Mouse (Mus musculus) limb, embryonic 11.5 days (tissue): Measurements from ENCODE around the gene Zfp316. TPM values are rescaled to one million over a fixed set of nuclear protein-coding genes. Genes with fewer than 3 reads are reported as not detected.

Experiments
- ATAC-seq: fragments of 200-750 bp; cut with Nextera tagmentation; 2 replicates; pipeline ENCODE4 v1.8.0; 2017; ENCODE audit warnings: low read depth; ENCODE audit not compliant: insufficient number of reproducible peaks, low FRiP score, low TSS enrichment
- DNase-seq: peaks from one replicate; pipeline ENCODE4 v3.0.0-alpha.2; 2015; ENCODE audit warnings: low spot score
- H3K27ac ChIP-seq: fragments of 300-500 bp; sonication (generic); replicated peaks from 2 replicates; pipeline ENCODE4 v1.5.1; 2014; ENCODE audit warnings: low read depth, mild to moderate bottlenecking, low read length
- H3K27me3 ChIP-seq: fragments of 300-500 bp; sonication (generic); 2 replicates; pipeline ENCODE4 v1.6.1; 2014; ENCODE audit warnings: mild to moderate bottlenecking, low read length, mixed read lengths; ENCODE audit not compliant: control insufficient read depth, insufficient read depth
- H3K36me3 ChIP-seq: fragments of 300-500 bp; sonication (generic); 2 replicates; pipeline ENCODE4 v1.6.1; 2014; ENCODE audit warnings: mild to moderate bottlenecking, low read length, moderate library complexity, mixed read lengths; ENCODE audit not compliant: control insufficient read depth, insufficient read depth
- H3K4me1 ChIP-seq: fragments of 300-500 bp; sonication (generic); 2 replicates; pipeline ENCODE4 v1.6.1; 2014; ENCODE audit warnings: low read length, mixed read lengths; ENCODE audit not compliant: control insufficient read depth, insufficient read depth
- H3K4me2 ChIP-seq: fragments of 300-500 bp; sonication (generic); 2 replicates; pipeline ENCODE4 v1.6.1; 2014; ENCODE audit warnings: low read depth, mild to moderate bottlenecking, moderate library complexity; ENCODE audit not compliant: severe bottlenecking
- H3K4me3 ChIP-seq: fragments of 300-500 bp; sonication (generic); 2 replicates; pipeline ENCODE4 v1.5.1; 2014; ENCODE audit warnings: low read depth, low read length
- H3K9ac ChIP-seq: fragments of 300-500 bp; sonication (generic); 2 replicates; pipeline ENCODE4 v1.6.1; 2014; ENCODE audit warnings: mild to moderate bottlenecking, low read length
- H3K9me3 ChIP-seq: fragments of 300-500 bp; sonication (generic); 2 replicates; pipeline ENCODE4 v1.6.1; 2016; ENCODE audit warnings: low read length; ENCODE audit not compliant: control insufficient read depth
- WGBS: fragments of 180-500 bp; shearing (Covaris S2); extraction: QIAGEN DNeasy Blood & Tissue Kit; methylation state at CpG from one replicate; pipeline ENCODE4 v1.1.7; 2014; 5-methylcytosine and 5-hydroxymethylcytosine counted together
- polyA plus RNA-seq: library from polyadenylated mRNA; unstranded; fragments of >200 nt; fragmentation: Nextera tagmentation; extraction: Ambion mirVana; gene quantifications from 2 replicates; pipeline ENCODE4 v1.2.1, GENCODE M21; 2014

Zfp316 gene
- polyA plus RNA-seq, 1 experiment from 2014 or later: 2.0 TPM

- no peak overlapping the region for H3K27ac ChIP-seq
- H3K9ac ChIP-seq: no peak overlapping the region
- no peaks in the 10 kb centered on the region for H3K4me1 ChIP-seq
- peaks cover 37% of the 10 kb centered on the region for H3K36me3 ChIP-seq
- no peak overlapping the region for H3K4me3 ChIP-seq
- no peaks in the 10 kb centered on the region for H3K27me3 ChIP-seq
- H3K4me2 ChIP-seq: no peak overlapping the region
- DNase-seq: no peak
- 97% methylated on average over 26 of the region's 26 CpGs for WGBS
- ATAC-seq: no peak
- no peaks in the 10 kb centered on the region for H3K9me3 ChIP-seq
Observed at GRCm38 (mm10) chr5:143244926-143245325, 24.9 kb downstream of the Zfp316 start.

- no peak for DNase-seq
Observed at GRCm38 (mm10) chr5:143236036-143236435, 33.8 kb downstream of the Zfp316 start.

GRCm38 (mm10) chr5:143235028-143235693 is 34.7 kb downstream of the Zfp316 start, which contains the start of gene Zfp12:
Zfp12 (plus strand) TSS chr5:143235163.
- H3K4me1 ChIP-seq: 0 out of 2 replicates have a peak, but pooled peaks cover 9% of the 10 kb centered on the region
- DNase-seq (peak; percentile 93), ATAC-seq (peak; percentile 92)

More at GRCm38 (mm10) chr5:143236036-143236435, 33.8 kb downstream of the Zfp316 start:
- Histone ChIP-seq H3K27me3 (no peaks in the 10 kb centered on the region), H3K9me3 (no peaks in the 10 kb centered on the region), H3K4me1 (0 out of 2 replicates have a peak, but pooled peaks cover 9% of the 10 kb centered on the region), H3K36me3 (peaks cover 8% of the 10 kb centered on the region; the same call in 1 of the 2 replicates), H3K9ac (peak overlapping the region; percentile 93), H3K4me3 (peak overlapping the region; percentile 90), H3K4me2 (peak overlapping the region; percentile 86), H3K27ac (no peak overlapping the region)
- 58% methylated on average over 9 of the region's 9 CpGs for WGBS
- ATAC-seq: no peak

GRCm38 (mm10) chr5:143226790-143227189 is 43.0 kb downstream of the Zfp316 start, which contains the start of gene Spdye4a:
Spdye4a (minus strand) TSS chr5:143226890.
- no peaks in the 10 kb centered on the region for H3K4me1 ChIP-seq
- H3K4me2 ChIP-seq: no peak within 1 kb of the TSS
- no peak for ATAC-seq
- no peaks in the 10 kb centered on the region for H3K36me3 ChIP-seq
- 88% methylated on average over 3 of the region's 3 CpGs for WGBS
- no peaks in the 10 kb centered on the region for H3K27me3 ChIP-seq
- no peak for DNase-seq
- no peak within 1 kb of the TSS for H3K27ac ChIP-seq
- H3K4me3 ChIP-seq: no peak within 1 kb of the TSS
- no peaks in the 10 kb centered on the region for H3K9me3 ChIP-seq
- H3K9ac ChIP-seq: no peak within 1 kb of the TSS

More at GRCm38 (mm10) chr5:143235028-143235693, 34.7 kb downstream of the Zfp316 start, which contains the start of gene Zfp12:
- peak within 1 kb of the TSS; percentile 90 for H3K4me3 ChIP-seq
- H3K27ac ChIP-seq: peak within 1 kb of the TSS; percentile 96
- H3K36me3 ChIP-seq: peaks cover 6% of the 10 kb centered on the region; the same call in 1 of the 2 replicates
- H3K27me3 ChIP-seq: no peaks in the 10 kb centered on the region
- under 1% methylated on average over 58 of the region's 58 CpGs for WGBS
- H3K4me2 ChIP-seq: peak within 1 kb of the TSS; percentile 86
- H3K9me3 ChIP-seq: no peaks in the 10 kb centered on the region
- H3K9ac ChIP-seq: peak within 1 kb of the TSS; percentile 93

GRCm38 (mm10) chr5:143222287-143222686 is 47.5 kb downstream of the Zfp316 start:
- Histone ChIP-seq H3K4me3 (no peak overlapping the region), H3K9ac (no peak overlapping the region), H3K4me1 (no peaks in the 10 kb centered on the region), H3K27me3 (no peaks in the 10 kb centered on the region), H3K4me2 (no peak overlapping the region), H3K27ac (no peak overlapping the region), H3K36me3 (no peaks in the 10 kb centered on the region), H3K9me3 (no peaks in the 10 kb centered on the region)
- no peak for ATAC-seq
- 66% methylated on average over 1 of the region's 1 CpGs for WGBS
- DNase-seq: no peak

GRCm38 (mm10) chr5:143220996-143221395 is 48.8 kb downstream of the Zfp316 start:
- 85% methylated on average over 5 of the region's 5 CpGs for WGBS
- Histone ChIP-seq H3K4me2 (no peak overlapping the region), H3K9ac (no peak overlapping the region)

GRCm38 (mm10) chr5:143213832-143214231 is 56.0 kb downstream of the Zfp316 start:
- 62% methylated on average over 2 of the region's 2 CpGs for WGBS
- no peaks in the 10 kb centered on the region for H3K36me3 ChIP-seq
- ATAC-seq (no peak), DNase-seq (no peak)
- no peak overlapping the region for H3K4me2 ChIP-seq
- no peak overlapping the region for H3K9ac ChIP-seq
- no peak overlapping the region for H3K4me3 ChIP-seq
- no peaks in the 10 kb centered on the region for H3K27me3 ChIP-seq
- H3K4me1 ChIP-seq: no peaks in the 10 kb centered on the region
- H3K27ac ChIP-seq: no peak overlapping the region
- H3K9me3 ChIP-seq: no peaks in the 10 kb centered on the region

More at GRCm38 (mm10) chr5:143220996-143221395, 48.8 kb downstream of the Zfp316 start:
- no peak for ATAC-seq
- H3K4me1 ChIP-seq: no peaks in the 10 kb centered on the region
- H3K9me3 ChIP-seq: no peaks in the 10 kb centered on the region
- H3K36me3 ChIP-seq: no peaks in the 10 kb centered on the region
- no peak overlapping the region for H3K4me3 ChIP-seq
- no peak overlapping the region for H3K27ac ChIP-seq
- H3K27me3 ChIP-seq: no peaks in the 10 kb centered on the region
- no peak for DNase-seq

GRCm38 (mm10) chr5:143205015-143205414 is 64.8 kb downstream of the Zfp316 start:
- no peak for ATAC-seq
- WGBS: 77% methylated on average over 3 of the region's 3 CpGs

More at GRCm38 (mm10) chr5:143205015-143205414, 64.8 kb downstream of the Zfp316 start:
- H3K4me1 ChIP-seq: no peaks in the 10 kb centered on the region
- no peak for DNase-seq
- peaks cover 3% of the 10 kb centered on the region; the same call in 1 of the 2 replicates for H3K9me3 ChIP-seq
- H3K27ac ChIP-seq: no peak overlapping the region
- H3K27me3 ChIP-seq: no peaks in the 10 kb centered on the region
- H3K9ac ChIP-seq: no peak overlapping the region
- no peak overlapping the region for H3K4me2 ChIP-seq
- H3K36me3 ChIP-seq: no peaks in the 10 kb centered on the region
- H3K4me3 ChIP-seq: no peak overlapping the region
